Mouse (Mus musculus) liver, postnatal 0 days (tissue): ENCODE data around the gene Med22.
A peak's percentile ranks its signal among the peaks of the same experiment; 100 is the strongest.

Experiments used
- CTCF ChIP-seq: sonication (generic); IDR thresholded peaks from 2 replicates; pipeline ENCODE4 v1.5.1; 2016; ENCODE audit warnings: antibody characterized with exemption, low read depth
- EP300 ChIP-seq: IDR thresholded peaks from 2 replicates; pipeline ENCODE4 v1.6.1; 2016; ENCODE audit warnings: antibody characterized with exemption, low read depth, mild to moderate bottlenecking

DNA sequence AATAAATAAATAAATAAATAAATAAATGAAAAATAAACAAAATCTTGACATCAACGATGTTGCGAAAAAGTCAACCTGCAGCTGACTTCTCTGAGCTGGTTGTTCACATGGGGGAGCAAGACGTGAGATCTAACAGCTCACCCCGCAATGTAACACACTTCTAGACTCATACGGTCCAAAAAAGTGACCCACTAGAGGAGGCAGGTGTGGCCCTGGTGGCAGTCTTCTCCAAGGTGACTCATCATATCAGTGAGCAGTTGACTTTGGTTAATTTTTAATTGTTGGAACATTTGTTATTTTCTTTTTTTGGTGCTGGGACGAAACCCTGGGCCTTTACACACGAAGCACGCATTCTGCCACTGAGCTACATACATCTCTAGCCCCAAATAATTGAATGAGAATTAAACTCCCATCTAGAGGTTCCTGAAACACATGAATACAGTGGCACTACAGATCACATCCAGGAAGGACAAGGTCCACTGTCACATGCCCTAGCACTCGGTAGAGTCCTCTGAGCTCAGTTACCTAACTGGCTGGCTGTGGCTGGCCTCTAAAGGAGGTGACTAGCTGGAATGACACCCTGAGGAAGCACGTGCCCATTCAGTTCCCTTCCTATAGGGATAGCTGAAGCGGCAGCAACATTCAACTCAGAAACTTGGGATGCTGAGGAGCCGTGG, 46.5 kb upstream of the Med22 start:
- TF ChIP-seq CTCF, result no peak
- 0 out of 2 replicates have a peak, but pooled peaks have one; percentile 13 for TF ChIP-seq EP300
